Mouse (Mus musculus) spleen, adult 12 weeks (tissue): ENCODE results near the gene Por.
A peak's percentile ranks its signal among the peaks of the same experiment; 100 is the strongest.

ENCODE experiments used
- DNase-seq: peaks from one replicate; pipeline ENCODE4 v3.0.0; 2022; ENCODE audit warnings: low spot score

Gene Por

DNA sequence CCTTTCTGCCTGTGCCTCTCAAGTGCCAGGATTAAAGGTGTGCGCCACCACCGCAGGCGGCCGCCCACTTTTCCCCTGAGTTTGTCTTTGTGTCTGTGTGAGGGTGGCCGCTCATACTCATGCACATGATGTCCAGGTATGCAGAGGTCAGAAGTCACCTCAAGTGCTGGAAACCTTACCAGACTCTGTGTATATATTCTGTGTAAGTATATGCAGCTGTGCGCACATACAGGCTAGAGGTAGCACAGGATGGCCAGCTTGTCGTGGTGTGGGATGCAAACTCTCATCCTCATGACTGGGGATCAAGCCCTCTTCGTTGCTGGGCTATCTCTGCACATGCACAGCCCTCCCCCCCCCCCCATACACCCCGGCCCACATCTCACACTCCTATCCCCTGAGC, 58.0 kb downstream of the Por start:
- DNase-seq: no peak

GRCm38 (mm10) chr5:135728361-135728760, 58.5 kb downstream of the Por start:
- no peak for DNase-seq

GRCm38 (mm10) chr5:135729351-135729750, 59.5 kb downstream of the Por start:
- DNase-seq: no peak

DNA sequence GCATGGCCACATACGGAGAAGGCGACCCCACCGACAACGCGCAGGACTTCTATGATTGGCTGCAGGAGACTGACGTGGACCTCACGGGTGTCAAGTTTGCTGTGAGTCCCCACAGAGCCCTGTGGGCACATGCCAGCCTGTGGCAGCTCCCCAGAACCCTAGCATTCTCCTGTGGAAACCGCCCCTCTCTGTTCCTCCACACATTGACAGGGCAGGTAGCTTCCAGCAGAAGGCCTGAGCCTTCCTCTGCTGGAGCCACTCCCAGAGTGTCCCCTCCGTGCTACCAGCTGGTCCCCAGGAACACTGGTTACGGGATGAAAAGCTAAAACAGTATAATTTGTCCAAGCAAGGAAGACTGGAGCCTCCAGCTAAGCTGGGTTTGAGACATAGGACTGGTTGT, 60.4 kb downstream of the Por start:
- DNase-seq: no peak

DNA sequence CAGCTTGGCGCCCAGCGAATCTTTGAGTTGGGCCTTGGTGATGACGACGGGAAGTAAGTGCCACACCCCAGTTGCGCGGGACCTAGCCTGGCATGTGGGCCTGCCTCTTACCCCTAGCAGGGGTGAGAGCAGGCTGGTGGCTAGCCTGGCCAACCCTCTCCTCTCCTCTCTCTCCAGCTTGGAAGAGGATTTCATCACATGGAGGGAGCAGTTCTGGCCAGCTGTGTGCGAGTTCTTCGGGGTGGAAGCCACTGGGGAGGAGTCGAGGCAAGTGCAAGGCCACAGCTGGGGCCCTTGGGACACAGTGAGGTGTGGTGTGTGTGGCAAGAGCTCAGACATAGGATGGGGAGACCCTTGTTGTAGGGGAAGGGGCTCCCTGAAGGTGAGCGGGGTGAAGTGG, 61.1 kb downstream of the Por start:
- no peak for DNase-seq

- DNase-seq: no peak
These were observed 61.5 kb downstream of the Por start for GRCm38 (mm10) chr5:135731322-135731721.

DNA sequence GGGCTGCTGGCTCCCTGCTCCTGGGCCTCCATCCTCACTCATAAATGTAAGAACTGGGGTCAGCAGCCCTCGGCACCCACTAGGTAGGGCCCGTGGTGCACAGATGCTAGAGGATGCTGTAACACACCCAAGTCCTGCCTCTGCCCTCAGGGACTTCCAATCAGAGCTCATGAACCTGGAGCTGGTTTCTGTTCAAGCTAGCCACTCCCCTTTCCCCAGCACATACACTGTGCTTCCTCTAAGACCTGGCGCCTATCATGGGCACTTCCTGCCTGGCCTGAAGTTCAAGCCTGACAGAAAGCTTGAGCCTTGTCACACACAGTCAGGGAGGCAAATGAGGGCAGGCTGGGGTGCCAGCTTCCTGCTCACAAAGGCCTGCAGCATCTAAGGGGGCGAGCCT, 63.2 kb downstream of the Por start:
- DNase-seq: no peak

DNA sequence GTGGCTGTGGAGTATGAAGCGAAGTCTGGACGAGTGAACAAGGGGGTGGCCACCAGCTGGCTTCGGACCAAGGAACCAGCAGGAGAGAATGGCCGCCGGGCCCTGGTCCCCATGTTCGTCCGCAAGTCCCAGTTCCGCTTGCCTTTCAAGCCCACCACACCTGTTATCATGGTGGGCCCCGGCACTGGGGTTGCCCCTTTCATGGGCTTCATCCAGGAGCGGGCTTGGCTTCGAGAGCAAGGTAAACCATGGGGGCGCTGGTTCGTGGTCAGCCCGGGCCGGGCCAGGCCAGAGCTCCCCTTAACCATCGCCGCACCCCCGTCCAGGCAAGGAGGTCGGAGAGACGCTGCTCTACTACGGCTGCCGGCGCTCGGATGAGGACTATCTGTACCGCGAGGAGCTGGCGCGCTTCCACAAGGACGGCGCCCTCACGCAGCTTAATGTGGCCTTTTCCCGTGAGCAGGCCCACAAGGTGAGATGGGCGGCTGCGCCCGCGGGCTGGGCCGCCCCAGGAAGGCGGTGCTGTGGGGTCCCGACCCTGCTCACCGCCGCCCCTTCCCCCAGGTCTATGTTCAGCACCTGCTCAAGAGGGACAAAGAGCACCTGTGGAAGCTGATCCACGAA, 64.3 kb downstream of the Por start:
- DNase-seq: no peak

DNA sequence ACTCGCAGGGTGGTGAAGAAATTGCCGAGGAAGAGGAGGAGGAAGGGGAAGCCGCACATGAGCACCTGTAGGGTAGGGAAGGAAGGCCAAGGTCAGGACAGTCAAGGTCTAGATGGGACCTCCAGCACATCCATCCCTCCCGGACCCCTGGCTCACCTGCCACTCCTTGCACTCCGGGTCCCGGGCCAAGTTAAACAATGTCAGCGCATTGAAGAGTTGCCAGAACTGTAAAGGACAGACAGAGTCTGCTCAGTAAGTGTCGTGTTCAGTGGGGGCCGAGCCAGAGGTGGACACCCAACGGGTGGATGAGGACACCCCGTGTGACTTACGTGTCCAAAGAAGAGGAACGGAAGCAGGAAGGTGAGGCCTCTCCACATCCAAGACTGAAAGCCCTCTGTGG, 65.9 kb downstream of the Por start:
- no peak for DNase-seq

- DNase-seq: no peak
These were observed 66.7 kb downstream of the Por start for GRCm38 (mm10) chr5:135736544-135736943.

DNA sequence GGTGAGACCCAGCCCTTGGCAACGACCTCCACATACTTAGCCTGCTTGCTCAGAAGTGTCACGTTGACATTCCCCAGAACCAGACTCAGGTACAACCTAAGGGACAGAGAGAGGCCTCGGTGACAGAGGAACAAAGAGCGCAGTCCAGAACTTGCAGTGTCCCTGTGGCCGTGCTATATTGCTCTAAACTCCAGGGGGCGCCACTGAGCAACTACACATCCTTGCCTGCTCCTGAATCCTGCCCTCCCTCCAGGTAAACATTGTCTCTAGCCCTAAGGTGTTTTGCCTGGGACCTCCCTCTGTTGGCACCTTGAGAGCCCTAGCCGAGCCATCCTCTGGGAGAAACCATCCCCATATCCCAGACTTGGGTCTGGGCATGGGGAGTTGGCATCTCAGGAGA, 67.3 kb downstream of the Por start:
- no peak for DNase-seq

- no peak for DNase-seq
These were observed 68.4 kb downstream of the Por start for GRCm38 (mm10) chr5:135738266-135738665.

- no peak for DNase-seq
These were observed 72.3 kb downstream of the Por start for GRCm38 (mm10) chr5:135742156-135742555.

DNA sequence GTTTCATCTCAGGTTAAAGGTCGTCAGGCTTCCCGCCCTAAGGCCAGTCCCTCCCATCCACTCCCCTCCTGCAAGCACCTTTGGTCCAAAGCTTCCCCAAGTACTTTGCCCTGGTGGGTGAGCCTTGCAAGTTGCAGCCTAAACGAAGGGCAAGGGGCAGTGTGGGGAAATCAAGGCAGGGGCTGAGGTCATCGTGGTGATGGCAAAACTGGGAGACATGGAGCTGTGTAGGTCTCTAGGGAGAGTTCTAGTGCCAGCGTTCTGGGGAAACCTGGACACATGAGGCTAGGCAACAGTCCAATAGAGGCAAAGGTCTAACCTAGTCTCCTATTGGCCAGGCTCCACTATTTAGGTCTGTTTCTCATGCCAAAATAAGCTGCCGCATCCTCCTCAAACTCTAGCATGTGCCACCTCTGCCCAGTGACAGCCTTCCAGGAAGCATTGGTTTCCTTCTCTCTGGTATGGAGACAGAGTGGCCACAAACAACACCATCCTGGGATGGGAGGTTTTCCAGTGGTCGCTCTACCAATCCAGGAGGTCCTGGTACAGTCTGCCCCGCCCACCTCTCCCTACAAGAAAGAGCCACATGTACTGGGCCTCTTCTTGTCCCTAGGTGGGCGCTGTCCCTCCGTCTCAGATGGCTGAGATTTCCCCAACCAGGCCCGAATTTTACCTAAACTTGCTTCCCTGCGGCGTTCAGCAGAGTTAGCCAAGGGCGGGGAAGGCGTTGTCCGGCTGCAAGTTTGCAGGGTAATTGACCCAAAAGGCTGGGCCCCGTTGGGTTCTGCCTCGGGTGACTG, 73.3 kb downstream of the Por start:
- DNase-seq: no peak

DNA sequence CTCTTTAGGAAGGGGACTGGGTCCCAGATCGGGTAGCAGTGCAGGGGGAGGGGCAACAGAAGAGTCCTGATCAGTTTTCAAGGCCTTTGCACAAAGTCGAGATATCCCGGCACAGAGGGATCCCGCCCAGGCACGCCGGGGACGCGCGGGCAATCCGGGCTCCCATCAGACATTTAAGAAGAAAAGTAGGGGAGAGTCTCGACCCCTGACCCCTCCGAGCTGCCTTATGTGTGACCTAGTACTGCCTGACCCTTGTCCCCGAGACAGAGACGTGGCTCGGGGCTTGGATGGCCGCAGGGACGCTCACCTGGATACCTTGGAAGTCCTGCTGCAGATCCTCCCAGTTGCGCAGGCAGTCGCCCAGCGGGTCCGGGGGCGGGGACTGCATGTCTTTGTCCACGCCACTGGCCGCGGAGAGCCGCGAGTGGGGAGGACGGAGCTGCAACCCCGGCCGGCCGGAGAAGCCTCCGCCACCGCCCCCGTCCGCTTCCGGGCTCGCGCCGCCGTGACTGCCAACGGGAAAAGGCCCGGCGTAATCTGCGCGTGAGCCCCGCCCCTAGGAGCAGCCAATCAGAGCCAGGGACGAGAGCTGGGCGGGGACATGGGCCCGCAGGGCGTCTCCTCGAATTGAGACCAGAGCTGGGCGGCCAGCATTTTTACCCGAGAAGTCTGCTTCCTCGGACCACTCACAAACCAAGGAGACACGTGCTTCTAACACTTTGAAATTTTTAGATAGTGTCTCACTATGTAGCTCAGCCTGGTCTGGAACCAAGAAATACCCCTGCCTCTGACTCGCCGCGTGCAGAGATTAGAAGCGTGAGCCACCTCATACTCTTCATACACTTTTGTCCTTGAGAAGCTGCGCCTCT, 74.1 kb downstream of the Por start, which contains the start of gene Tmem120a:
Tmem120a (minus strand) TSS at position 708 of the 869 bp plus-strand sequence.
- DNase-seq: peak; percentile 88

GRCm38 (mm10) chr5:135744742-135745141, 74.9 kb downstream of the Por start:
- no peak for DNase-seq

DNA sequence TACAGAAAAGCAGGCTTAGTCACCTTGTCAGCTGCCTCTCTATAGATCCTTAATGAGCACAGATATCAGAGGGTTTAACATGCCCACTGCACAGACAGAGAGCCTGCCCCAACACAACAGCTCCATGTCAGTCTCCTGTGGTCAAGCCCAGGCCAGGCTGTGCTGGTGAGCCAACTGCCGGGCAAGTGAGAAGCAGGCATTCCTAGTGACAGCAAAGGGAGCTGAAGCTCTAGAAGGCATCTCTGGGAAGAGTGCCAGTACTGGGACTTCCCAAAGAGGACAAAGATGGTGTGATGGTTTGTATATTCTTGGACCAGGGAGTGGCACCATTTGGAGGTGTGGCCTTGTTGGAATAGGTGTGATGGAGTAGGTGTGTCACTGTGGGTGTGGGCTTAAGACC, 81.2 kb downstream of the Por start:
- no peak for DNase-seq

- no peak for DNase-seq
These were observed 81.8 kb downstream of the Por start for GRCm38 (mm10) chr5:135751595-135751994.

- no peak for DNase-seq
These were observed 92.0 kb downstream of the Por start for GRCm38 (mm10) chr5:135761881-135762280.

- DNase-seq: peak; percentile 40
These were observed 93.7 kb downstream of the Por start for GRCm38 (mm10) chr5:135763526-135763925.

GRCm38 (mm10) chr5:135764971-135765370, 95.1 kb downstream of the Por start:
- no peak for DNase-seq

DNA sequence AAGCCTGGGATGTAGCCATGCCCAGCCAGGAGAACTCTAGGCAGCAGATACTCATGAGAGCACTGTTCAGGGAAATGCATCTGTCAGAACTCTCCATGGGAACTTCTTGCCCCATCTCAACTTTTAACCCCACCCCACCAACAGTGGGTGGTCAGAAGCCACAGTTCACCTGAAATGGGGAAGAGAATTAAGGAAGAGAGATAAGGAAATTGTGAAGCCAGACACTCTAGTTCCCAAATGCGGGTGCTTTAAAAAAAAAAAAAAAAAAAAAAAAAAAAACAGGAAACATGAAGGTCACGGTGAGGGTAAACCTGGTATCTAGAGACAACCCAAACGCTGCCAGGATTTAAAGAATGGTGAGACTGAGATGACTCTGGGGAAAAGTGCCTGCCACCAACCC, 102.7 kb downstream of the Por start:
- no peak for DNase-seq

- no peak for DNase-seq
These were observed 106.7 kb downstream of the Por start for GRCm38 (mm10) chr5:135776546-135776945.
